Mouse (Mus musculus) adrenal gland, postnatal 14 days (tissue): ENCODE data around the gene Ppp1r3g. TPM values are rescaled to one million over a fixed set of nuclear protein-coding genes. Genes with fewer than 3 reads are reported as not detected.
"Not testable (repeated sequence)": the region's sequence is repeated elsewhere in the genome, so short reads cannot be mapped to it uniquely, and the experiment has no call there.

ENCODE experiments used
- DNase-seq: peaks from one replicate; pipeline ENCODE4 v3.0.0; 2021; ENCODE audit warnings: mixed read lengths
- long read RNA-seq, 2 experiments: library from polyadenylated mRNA; stranded (forward); transcript quantifications; one replicate each; pipeline ENCODE4 v2.0.0; 2021
- total RNA-seq: library from RNA; stranded (reverse); gene quantifications from 2 replicates; pipeline ENCODE4 v1.2.3, GENCODE M21; 2021

The Ppp1r3g gene
- 0.26 and 0.82 TPM in 2 replicates for total RNA-seq
- long read RNA-seq, experiment 1, partial matches to known transcripts: 0 of 2 reads
- long read RNA-seq, experiment 1, other reads (novel, unspliced or antisense): 1 of 2 reads
- long read RNA-seq, experiment 2: 0 reads

- no peak for DNase-seq
These were observed at the start of gene Ppp1r3g for GRCm38 (mm10) chr13:35958539-35958938. TSS of gene Ppp1r3g (plus strand) at chr13:35958839.

DNA sequence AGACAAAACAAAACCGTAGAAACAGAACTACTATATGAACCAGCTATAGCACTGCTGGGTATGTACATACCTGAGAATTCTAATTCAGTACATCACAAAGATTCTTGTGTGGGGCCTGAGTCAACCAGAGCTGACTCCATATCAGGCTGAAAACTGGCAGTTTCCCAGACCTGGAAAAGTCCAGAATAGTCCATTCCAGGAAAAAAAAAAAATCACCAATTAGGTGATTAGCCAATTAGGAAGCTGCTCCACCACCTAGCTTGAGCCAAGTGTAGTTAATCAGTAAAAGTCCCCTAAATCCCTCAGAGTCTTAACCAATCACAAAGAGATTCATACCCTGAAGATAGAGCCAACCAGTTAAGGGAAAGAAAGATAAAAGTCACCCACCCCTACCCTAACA, 47.2 kb upstream of the Ppp1r3g start:
- no peak for DNase-seq

- no peak for DNase-seq
These were observed 20.6 kb upstream of the Ppp1r3g start for GRCm38 (mm10) chr13:35937991-35938390.

GRCm38 (mm10) chr13:35939871-35940665, 18.6 kb upstream of the Ppp1r3g start:
- DNase-seq: no peak

DNA sequence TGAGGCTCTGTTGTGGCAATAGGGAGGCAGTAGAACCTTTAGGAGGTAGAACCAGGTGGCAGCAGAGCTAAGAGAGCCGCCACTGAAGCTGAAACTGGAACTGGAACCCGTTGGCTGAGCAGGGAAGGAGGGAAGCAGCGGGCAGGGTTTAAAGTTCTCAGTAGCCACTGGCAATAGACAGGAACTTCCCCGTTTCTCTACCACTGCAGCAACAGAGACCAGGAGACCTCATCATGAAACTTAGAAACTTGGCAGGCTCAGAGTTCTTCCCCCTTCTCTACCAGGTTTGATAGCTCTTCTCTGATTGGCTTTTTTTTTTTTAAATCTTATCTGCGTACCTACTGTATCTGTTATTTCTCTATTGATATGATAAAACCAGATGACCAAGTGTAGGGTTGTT, 17.7 kb upstream of the Ppp1r3g start:
- no peak for DNase-seq

- DNase-seq: no peak
These were observed 11.8 kb upstream of the Ppp1r3g start for GRCm38 (mm10) chr13:35946659-35947353.

GRCm38 (mm10) chr13:35947354-35948000, 11.2 kb upstream of the Ppp1r3g start:
- peak; percentile 86 for DNase-seq

GRCm38 (mm10) chr13:35949814-35950455, 8.7 kb upstream of the Ppp1r3g start:
- no peak for DNase-seq

DNA sequence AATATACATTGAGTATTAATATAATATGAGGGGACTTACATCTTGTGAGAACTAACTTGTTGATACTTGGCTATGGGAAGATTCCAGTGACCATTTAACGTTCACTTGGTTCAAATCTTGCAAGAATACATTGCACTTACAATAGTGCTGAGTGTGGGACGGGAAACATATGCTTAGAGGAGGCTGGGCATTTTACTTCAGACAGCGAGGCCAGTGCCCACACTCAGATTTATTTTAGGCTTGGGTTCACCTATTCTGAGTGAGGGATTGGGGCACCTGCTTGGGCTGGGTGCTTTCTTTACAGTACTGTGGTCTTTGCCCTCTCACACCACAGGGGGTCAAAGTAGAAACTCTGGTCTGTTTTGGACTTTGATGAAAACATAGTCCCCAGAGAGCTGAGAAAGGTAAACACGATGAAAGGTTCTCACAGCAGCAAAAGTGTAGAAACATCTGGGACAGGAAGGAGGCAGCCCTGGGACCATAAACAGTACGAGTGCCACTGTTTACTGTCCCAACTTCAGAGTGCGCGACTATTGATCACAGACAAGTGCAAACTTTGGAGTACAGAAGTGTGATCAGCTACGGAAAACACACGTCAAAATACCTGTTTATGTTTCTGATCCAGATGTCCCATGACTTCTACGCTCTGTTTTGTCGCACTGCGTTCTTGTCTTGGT, 890 bp downstream of the Ppp1r3g start:
- DNase-seq: no peak

DNA sequence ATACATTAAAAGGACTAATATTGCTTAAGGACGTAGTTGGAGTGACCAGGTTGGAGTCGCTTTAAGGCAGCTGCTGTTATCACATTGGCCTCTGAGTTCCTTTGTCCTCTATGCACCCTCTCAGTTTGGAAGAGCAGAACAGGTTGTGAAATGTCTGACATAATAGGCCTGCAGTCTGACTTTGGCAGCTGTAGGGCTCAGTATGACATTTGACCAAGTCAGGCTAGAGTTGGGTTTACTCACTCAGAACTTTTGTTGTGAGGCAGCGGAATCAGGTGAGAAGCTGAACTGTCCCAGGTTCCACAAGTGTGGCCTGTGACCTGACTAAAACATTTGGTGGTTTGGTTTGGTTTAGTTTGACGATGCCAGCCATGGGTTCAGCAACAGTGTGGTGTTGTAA, 4.9 kb downstream of the Ppp1r3g start:
- peak; percentile 23 for DNase-seq

DNA sequence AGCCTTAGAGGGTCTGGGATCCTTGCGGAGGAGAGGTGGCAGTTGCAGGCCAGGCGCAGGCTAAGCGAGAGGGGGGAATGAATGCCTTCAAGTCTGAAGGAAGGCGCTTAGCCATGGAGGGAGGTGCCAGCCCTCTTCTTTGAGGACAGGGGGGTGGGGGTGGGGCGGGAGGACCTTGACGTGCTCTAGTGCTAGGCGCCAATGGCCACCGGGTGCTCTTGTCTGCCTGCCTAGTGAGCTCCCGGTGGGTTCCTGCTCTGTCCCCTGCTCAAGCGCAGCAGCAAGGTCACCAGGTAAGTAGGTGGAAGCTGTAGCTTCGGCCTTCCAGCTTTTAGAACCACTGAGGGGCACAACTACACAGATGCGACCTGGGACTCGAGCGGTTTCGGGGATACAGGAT, 9.1 kb downstream of the Ppp1r3g start:
- DNase-seq: no peak

DNA sequence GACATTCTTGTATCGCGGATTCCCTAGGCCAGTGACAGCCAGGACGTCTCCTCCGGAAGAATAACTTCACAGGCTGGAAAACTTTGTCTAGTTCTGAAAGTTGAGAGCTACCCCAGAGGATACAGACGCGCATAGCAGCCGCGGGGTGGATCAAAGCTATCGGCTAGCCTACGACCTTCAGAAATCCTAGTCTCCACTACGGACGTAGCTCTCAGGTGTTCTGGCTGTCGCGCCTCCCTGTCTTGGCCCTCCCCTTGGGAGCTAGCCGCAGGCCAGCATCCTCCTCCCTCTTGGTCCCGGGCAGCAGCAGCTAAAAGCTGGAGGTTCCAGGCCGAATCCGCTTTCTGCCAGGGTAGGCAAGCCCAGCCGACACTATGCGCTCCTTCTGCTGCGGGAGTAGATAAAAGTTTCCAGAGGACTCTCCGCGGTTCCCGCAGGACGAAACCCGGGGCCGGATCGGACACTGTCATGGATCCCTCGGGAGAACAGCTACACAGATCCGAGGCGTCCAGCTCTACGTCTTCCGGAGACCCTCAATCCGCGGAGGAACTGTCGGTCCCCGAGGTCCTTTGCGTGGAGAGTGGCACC, 9.6 kb downstream of the Ppp1r3g start:
- DNase-seq: peak; percentile 55

DNA sequence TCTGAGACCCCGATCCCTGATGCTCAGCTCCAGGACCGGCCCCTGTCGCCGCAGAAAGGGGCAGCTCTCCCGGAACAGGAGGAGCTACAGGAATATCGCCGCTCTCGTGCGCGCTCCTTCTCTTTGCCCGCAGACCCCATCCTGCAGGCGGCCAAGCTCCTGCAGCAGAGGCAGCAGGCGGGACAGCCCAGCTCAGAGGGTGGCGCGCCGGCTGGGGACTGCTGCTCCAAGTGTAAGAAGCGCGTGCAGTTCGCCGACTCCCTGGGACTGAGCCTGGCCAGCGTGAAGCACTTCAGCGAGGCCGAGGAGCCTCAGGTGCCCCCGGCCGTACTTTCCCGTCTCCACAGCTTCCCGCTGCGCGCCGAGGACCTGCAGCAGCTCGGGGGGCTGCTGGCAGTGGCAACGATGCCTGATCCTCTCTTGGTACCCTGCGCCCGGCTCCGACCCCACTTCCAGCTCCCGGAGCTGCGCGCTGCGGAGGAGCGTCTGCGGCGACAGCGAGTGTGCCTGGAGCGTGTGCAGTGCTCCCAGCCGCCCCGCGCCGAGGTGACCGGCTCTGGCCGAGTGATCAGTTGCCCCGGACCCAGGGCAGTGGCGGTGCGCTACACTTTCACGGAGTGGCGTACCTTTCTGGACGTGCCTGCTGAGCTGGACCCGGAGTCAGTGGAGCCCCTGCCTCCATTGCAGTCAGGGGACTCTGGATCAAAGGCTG, 10.2 kb downstream of the Ppp1r3g start:
- DNase-seq: peak; percentile 66

DNA sequence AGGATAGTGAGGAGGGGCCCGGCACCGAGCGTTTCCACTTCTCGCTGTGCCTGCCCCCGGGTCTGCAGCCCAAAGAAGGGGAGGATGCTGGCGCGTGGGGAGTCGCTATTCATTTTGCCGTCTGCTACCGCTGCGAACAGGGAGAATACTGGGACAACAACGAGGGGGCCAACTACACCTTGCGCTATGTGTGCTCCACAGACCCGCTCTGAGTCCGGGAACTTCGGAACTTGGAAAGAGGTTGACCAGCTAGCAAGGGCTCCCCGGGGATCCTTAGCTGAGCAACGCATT, 10.7 kb downstream of the Ppp1r3g start:
- peak; percentile 16 for DNase-seq

GRCm38 (mm10) chr13:35969829-35970228, 11.2 kb downstream of the Ppp1r3g start:
- DNase-seq: no peak

GRCm38 (mm10) chr13:35976912-35977311, 18.3 kb downstream of the Ppp1r3g start:
- no peak for DNase-seq

- no peak for DNase-seq
These were observed 21.8 kb downstream of the Ppp1r3g start for GRCm38 (mm10) chr13:35980471-35980870.

DNA sequence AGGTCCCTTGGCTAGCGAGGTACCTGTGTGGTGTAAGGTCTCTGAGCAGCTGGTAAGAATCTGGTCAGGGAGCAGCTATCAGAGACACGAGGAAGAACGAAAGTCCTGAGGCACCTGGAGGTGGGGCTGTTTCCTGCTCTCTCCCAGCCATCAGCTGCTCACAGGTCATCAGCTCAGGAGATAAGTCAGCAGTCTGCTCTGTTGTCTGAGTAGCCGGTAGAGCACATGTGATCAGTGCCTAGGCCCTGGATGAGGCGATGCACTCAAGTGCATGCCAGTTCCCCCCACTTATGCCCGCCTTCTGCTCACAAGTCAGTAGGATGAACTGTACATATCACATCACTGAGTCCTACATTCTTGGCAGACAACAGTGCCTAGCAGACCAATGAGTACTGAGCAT, 24.3 kb downstream of the Ppp1r3g start:
- DNase-seq: no peak

GRCm38 (mm10) chr13:35989329-35989728, 30.7 kb downstream of the Ppp1r3g start:
- DNase-seq: no peak

DNA sequence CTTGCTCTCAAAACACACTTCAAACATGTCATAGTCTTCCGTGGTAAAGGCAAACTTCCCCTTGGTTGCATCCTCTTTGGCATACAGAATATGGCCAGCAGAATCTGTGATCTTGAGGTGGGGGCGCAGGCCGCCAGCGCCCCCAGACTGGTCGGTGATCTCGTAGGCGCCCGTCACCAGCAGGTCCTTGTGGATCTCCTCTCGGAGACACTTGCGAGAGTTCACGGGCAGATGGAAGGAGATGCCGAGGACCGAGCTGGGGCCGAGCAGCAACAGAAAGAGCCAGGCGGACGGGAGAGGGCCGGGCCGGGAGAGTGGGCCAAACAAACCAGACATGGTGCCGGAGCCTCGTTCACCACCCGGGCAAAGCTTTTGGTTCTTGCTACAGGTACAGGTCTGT, 32.5 kb downstream of the Ppp1r3g start:
- not testable (repeated sequence) for DNase-seq

GRCm38 (mm10) chr13:35994067-35994466, 35.4 kb downstream of the Ppp1r3g start:
- peak; percentile 91 for DNase-seq
